Mouse (Mus musculus) forebrain, postnatal 0 days (tissue): Measurements from ENCODE around the gene Abca9. TPM values are rescaled to one million over a fixed set of nuclear protein-coding genes. Genes with fewer than 3 reads are reported as not detected.
A peak's percentile ranks its signal among the peaks of the same experiment; 100 is the strongest.

Experiments
- ATAC-seq: fragments of 200-750 bp; cut with Nextera tagmentation; 2 replicates; pipeline ENCODE4 v1.8.0; 2017; ENCODE audit warnings: mild to moderate bottlenecking, moderate library complexity
- DNase-seq: peaks from one replicate; pipeline ENCODE4 v3.0.0-alpha.2; 2015
- H3K27ac ChIP-seq: fragments of 300-500 bp; sonication (generic); 2 replicates; pipeline ENCODE4 v1.5.1; 2014; ENCODE audit warnings: low read depth, mild to moderate bottlenecking, antibody characterized with exemption, low read length, moderate library complexity, mixed read lengths
- H3K27me3 ChIP-seq: fragments of 300-500 bp; sonication (generic); 2 replicates; pipeline ENCODE4 v1.6.1; 2014; ENCODE audit warnings: mild to moderate bottlenecking, low read length, mixed read lengths; ENCODE audit not compliant: insufficient read depth
- H3K36me3 ChIP-seq: fragments of 300-500 bp; sonication (generic); 2 replicates; pipeline ENCODE4 v1.6.1; 2014; ENCODE audit warnings: mild to moderate bottlenecking, moderate library complexity; ENCODE audit not compliant: insufficient read depth
- H3K4me1 ChIP-seq: fragments of 300-500 bp; sonication (generic); 2 replicates; pipeline ENCODE4 v1.6.1; 2014; ENCODE audit warnings: antibody characterized with exemption; ENCODE audit not compliant: insufficient read depth
- H3K4me2 ChIP-seq: fragments of 300-500 bp; sonication (generic); 2 replicates; pipeline ENCODE4 v1.6.1; 2014; ENCODE audit warnings: low read depth, mild to moderate bottlenecking, moderate library complexity
- H3K4me3 ChIP-seq: fragments of 300-500 bp; sonication (generic); 2 replicates; pipeline ENCODE4 v1.5.1; 2014; ENCODE audit warnings: low read depth, low read length, mixed read lengths
- H3K9ac ChIP-seq: fragments of 300-500 bp; sonication (generic); 2 replicates; pipeline ENCODE4 v1.6.1; 2014; ENCODE audit warnings: mild to moderate bottlenecking
- H3K9me3 ChIP-seq: fragments of 300-500 bp; sonication (generic); 2 replicates; pipeline ENCODE4 v1.6.1; 2016; ENCODE audit warnings: low read length
- CTCF ChIP-seq: sonication (generic); IDR thresholded peaks from 2 replicates; pipeline ENCODE4 v1.5.1; 2016; ENCODE audit warnings: antibody characterized with exemption, control low read depth, low read depth
- WGBS: fragments of 180-500 bp; shearing (Covaris S2); extraction: QIAGEN DNeasy Blood & Tissue Kit; methylation state at CpG from one replicate; pipeline ENCODE4 v1.1.7; 2014; 5-methylcytosine and 5-hydroxymethylcytosine counted together
- polyA plus RNA-seq: library from polyadenylated mRNA; unstranded; fragments of >200 nt; fragmentation: Nextera tagmentation; extraction: Ambion mirVana; gene quantifications from 2 replicates; pipeline ENCODE4 v1.2.1, GENCODE M21; 2015
- total RNA-seq: library from RNA; depleted of rRNA; stranded (reverse); fragments of >200 nt; gene quantifications from 2 replicates; pipeline ENCODE4 v1.2.3, GENCODE M21; 2014

Gene Abca9
- total and polyA plus RNA-seq, 2 experiments from 2014 or later, result 2.4 to 10.9 TPM

GRCm38 (mm10) chr11:110165822-110166221 is 2.2 kb downstream of the Abca9 start:
- H3K4me2 ChIP-seq, result no peak overlapping the region
- H3K27ac ChIP-seq, result no peak overlapping the region
- no peak overlapping the region for H3K9ac ChIP-seq
- ATAC-seq (no peak), DNase-seq (no peak)
- no peaks in the 10 kb centered on the region for H3K27me3 ChIP-seq
- WGBS, result 44% methylated on average over 3 of the region's 3 CpGs
- H3K4me3 ChIP-seq, result no peak overlapping the region
- no peaks in the 10 kb centered on the region for H3K4me1 ChIP-seq
- H3K9me3 ChIP-seq, result no peaks in the 10 kb centered on the region
- TF ChIP-seq CTCF, result no peak
- H3K36me3 ChIP-seq, result no peaks in the 10 kb centered on the region

- no peaks in the 10 kb centered on the region for H3K27me3 ChIP-seq
- no peak overlapping the region for H3K4me3 ChIP-seq
- no peak overlapping the region for H3K4me2 ChIP-seq
- H3K36me3 ChIP-seq, result no peaks in the 10 kb centered on the region
- DNase-seq, result no peak
- no peak for ATAC-seq
- no peaks in the 10 kb centered on the region for H3K9me3 ChIP-seq
- H3K27ac ChIP-seq, result no peak overlapping the region
- H3K9ac ChIP-seq, result no peak overlapping the region
- no peaks in the 10 kb centered on the region for H3K4me1 ChIP-seq
- TF ChIP-seq CTCF, result no peak
These were observed 2.6 kb downstream of the Abca9 start for GRCm38 (mm10) chr11:110165409-110165808.

GRCm38 (mm10) chr11:110157059-110157458 is 10.9 kb downstream of the Abca9 start:
- Histone ChIP-seq H3K9me3 (no peaks in the 10 kb centered on the region), H3K36me3 (no peaks in the 10 kb centered on the region), H3K4me3 (no peak overlapping the region), H3K27me3 (no peaks in the 10 kb centered on the region), H3K27ac (no peak overlapping the region), H3K4me2 (no peak overlapping the region), H3K4me1 (no peaks in the 10 kb centered on the region), H3K9ac (no peak overlapping the region)
- no peak for ATAC-seq
- no peak for TF ChIP-seq CTCF
- WGBS, result 71% methylated on average over 6 of the region's 6 CpGs
- no peak for DNase-seq

GRCm38 (mm10) chr11:110155985-110156384 is 12.0 kb downstream of the Abca9 start:
- ATAC-seq (no peak), DNase-seq (no peak)
- WGBS, result 88% methylated on average over 11 of the region's 11 CpGs
- no peak for TF ChIP-seq CTCF
- H3K4me1 ChIP-seq, result no peaks in the 10 kb centered on the region
- no peak overlapping the region for H3K4me3 ChIP-seq
- no peaks in the 10 kb centered on the region for H3K27me3 ChIP-seq
- H3K9ac ChIP-seq, result no peak overlapping the region
- H3K36me3 ChIP-seq, result no peaks in the 10 kb centered on the region
- no peak overlapping the region for H3K4me2 ChIP-seq
- H3K27ac ChIP-seq, result no peak overlapping the region
- H3K9me3 ChIP-seq, result no peaks in the 10 kb centered on the region

GRCm38 (mm10) chr11:110147640-110148039 is 20.4 kb downstream of the Abca9 start:
- Histone ChIP-seq H3K27ac (no peak overlapping the region), H3K36me3 (no peaks in the 10 kb centered on the region), H3K9me3 (no peaks in the 10 kb centered on the region), H3K4me1 (no peaks in the 10 kb centered on the region), H3K4me2 (no peak overlapping the region), H3K4me3 (no peak overlapping the region), H3K27me3 (no peaks in the 10 kb centered on the region), H3K9ac (no peak overlapping the region)
- ATAC-seq (no peak), DNase-seq (no peak)
- WGBS, result 94% methylated on average over 5 of the region's 5 CpGs
- TF ChIP-seq CTCF, result no peak

GRCm38 (mm10) chr11:110145421-110145820 is 22.6 kb downstream of the Abca9 start:
- Histone ChIP-seq H3K27ac (no peak overlapping the region), H3K9me3 (no peaks in the 10 kb centered on the region), H3K27me3 (no peaks in the 10 kb centered on the region), H3K4me3 (no peak overlapping the region), H3K36me3 (no peaks in the 10 kb centered on the region), H3K4me1 (no peaks in the 10 kb centered on the region), H3K9ac (no peak overlapping the region), H3K4me2 (no peak overlapping the region)
- ATAC-seq, result no peak
- 58% methylated on average over 11 of the region's 11 CpGs for WGBS
- DNase-seq, result no peak
- TF ChIP-seq CTCF, result no peak

GRCm38 (mm10) chr11:110130760-110131159 is 37.2 kb downstream of the Abca9 start:
- no peak for TF ChIP-seq CTCF
- Histone ChIP-seq H3K27ac (no peak overlapping the region), H3K9me3 (no peaks in the 10 kb centered on the region), H3K4me2 (no peak overlapping the region), H3K36me3 (no peaks in the 10 kb centered on the region), H3K4me3 (no peak overlapping the region), H3K9ac (no peak overlapping the region), H3K27me3 (no peaks in the 10 kb centered on the region), H3K4me1 (no peaks in the 10 kb centered on the region)
- no peak for ATAC-seq
- 81% methylated on average over 5 of the region's 5 CpGs for WGBS
- no peak for DNase-seq

- Histone ChIP-seq H3K36me3 (no peaks in the 10 kb centered on the region), H3K4me2 (no peak overlapping the region), H3K9ac (no peak overlapping the region), H3K27ac (no peak overlapping the region), H3K4me3 (no peak overlapping the region), H3K9me3 (no peaks in the 10 kb centered on the region), H3K27me3 (no peaks in the 10 kb centered on the region), H3K4me1 (no peaks in the 10 kb centered on the region)
- DNase-seq (peak; percentile 64), ATAC-seq (peak; percentile 40)
- TF ChIP-seq CTCF, result peak; percentile 78
- 45% methylated on average over 4 of the region's 4 CpGs for WGBS
These were observed 56.9 kb downstream of the Abca9 start for GRCm38 (mm10) chr11:110111137-110111536.
